Mouse (Mus musculus): Measurements from ENCODE around the gene Zbtb16.

The Zbtb16 gene

GRCm38 (mm10) chr9:48856240-48856639, 20.2 kb upstream of the Zbtb16 start:
- H3K4me1 ChIP-seq (replicated peaks; ENCODE audit: low read depth, low read length): peaks cover 13% of the 10 kb centered on the region
- H3K27me3 ChIP-seq (ENCODE audit: insufficient read depth, low read length): peaks cover 22% of the 10 kb centered on the region
- TF ChIP-seq NANOG (IDR thresholded peaks at IDR 0.05; ENCODE audit: borderline replicate concordance, low read length): no peak
- no peak overlapping the region for H3K4me3 ChIP-seq (replicated peaks; ENCODE audit: low read length)
- no peaks in the 10 kb centered on the region for H3K36me3 ChIP-seq (ENCODE audit: insufficient read depth, low read length)
- no peaks in the 10 kb centered on the region for H3K9me3 ChIP-seq (ENCODE audit: low read length)

GRCm38 (mm10) chr9:48849531-48849930, 13.5 kb upstream of the Zbtb16 start:
- Histone ChIP-seq H3K4me3 (replicated peaks; ENCODE audit: low read length) (no peak overlapping the region), H3K9me3 (ENCODE audit: low read length) (no peaks in the 10 kb centered on the region), H3K4me1 (replicated peaks; ENCODE audit: low read depth, low read length) (peaks cover 10% of the 10 kb centered on the region), H3K36me3 (ENCODE audit: insufficient read depth, low read length) (no peaks in the 10 kb centered on the region), H3K27me3 (ENCODE audit: insufficient read depth, low read length) (peaks cover 17% of the 10 kb centered on the region)
- no peak for TF ChIP-seq CTCF (conservative IDR thresholded peaks at IDR 0.05; ENCODE audit: low read length)
- no peak for TF ChIP-seq NANOG (IDR thresholded peaks at IDR 0.05; ENCODE audit: borderline replicate concordance, low read length)
- no peak for TF ChIP-seq POU5F1 (IDR thresholded peaks at IDR 0.05; ENCODE audit: borderline replicate concordance, low read length)

- Histone ChIP-seq H3K4me3 (replicated peaks; ENCODE audit: low read length) (no peak overlapping the region), H3K27me3 (ENCODE audit: insufficient read depth, low read length) (peaks cover 72% of the 10 kb centered on the region), H3K9me3 (ENCODE audit: low read length) (no peaks in the 10 kb centered on the region), H3K36me3 (ENCODE audit: insufficient read depth, low read length) (no peaks in the 10 kb centered on the region), H3K4me1 (replicated peaks; ENCODE audit: low read depth, low read length) (peaks cover 38% of the 10 kb centered on the region)
- peak; percentile 98 for TF ChIP-seq NANOG (IDR thresholded peaks at IDR 0.05; ENCODE audit: borderline replicate concordance, low read length)
- no peak for TF ChIP-seq CTCF (conservative IDR thresholded peaks at IDR 0.05; ENCODE audit: low read length)
- TF ChIP-seq POU5F1 (IDR thresholded peaks at IDR 0.05; ENCODE audit: borderline replicate concordance, low read length): peak; percentile 70; the same call in 1 of the 2 replicates
These were observed 3.5 kb upstream of the Zbtb16 start for GRCm38 (mm10) chr9:48839568-48839967.

GRCm38 (mm10) chr9:48838346-48838745, 2.3 kb upstream of the Zbtb16 start:
- Histone ChIP-seq H3K9me3 (ENCODE audit: low read length) (no peaks in the 10 kb centered on the region), H3K27me3 (ENCODE audit: insufficient read depth, low read length) (peaks cover 80% of the 10 kb centered on the region), H3K4me3 (replicated peaks; ENCODE audit: low read length) (no peak overlapping the region), H3K36me3 (ENCODE audit: insufficient read depth, low read length) (no peaks in the 10 kb centered on the region), H3K4me1 (replicated peaks; ENCODE audit: low read depth, low read length) (peaks cover 43% of the 10 kb centered on the region)
- TF ChIP-seq CTCF (conservative IDR thresholded peaks at IDR 0.05; ENCODE audit: low read length) (no peak), POU5F1 (IDR thresholded peaks at IDR 0.05; ENCODE audit: borderline replicate concordance, low read length) (no peak), NANOG (IDR thresholded peaks at IDR 0.05; ENCODE audit: borderline replicate concordance, low read length) (no peak)

- Histone ChIP-seq H3K9me3 (ENCODE audit: low read length) (no peaks in the 10 kb centered on the region), H3K36me3 (ENCODE audit: insufficient read depth, low read length) (no peaks in the 10 kb centered on the region), H3K4me1 (replicated peaks; ENCODE audit: low read depth, low read length) (peaks cover 43% of the 10 kb centered on the region), H3K4me3 (replicated peaks; ENCODE audit: low read length) (peak overlapping the region; percentile 82), H3K27me3 (ENCODE audit: insufficient read depth, low read length) (peaks cover 86% of the 10 kb centered on the region)
- no peak for TF ChIP-seq CTCF (conservative IDR thresholded peaks at IDR 0.05; ENCODE audit: low read length)
- no peak for TF ChIP-seq POU5F1 (IDR thresholded peaks at IDR 0.05; ENCODE audit: borderline replicate concordance, low read length)
- no peak for TF ChIP-seq NANOG (IDR thresholded peaks at IDR 0.05; ENCODE audit: borderline replicate concordance, low read length)
These were observed 1.2 kb upstream of the Zbtb16 start for GRCm38 (mm10) chr9:48837181-48837580.

- Histone ChIP-seq H3K9me3 (ENCODE audit: low read length) (no peaks in the 10 kb centered on the region), H3K36me3 (ENCODE audit: insufficient read depth, low read length) (no peaks in the 10 kb centered on the region), H3K4me1 (replicated peaks; ENCODE audit: low read depth, low read length) (peaks cover 43% of the 10 kb centered on the region), H3K27me3 (ENCODE audit: insufficient read depth, low read length) (peaks cover 89% of the 10 kb centered on the region), H3K4me3 (replicated peaks; ENCODE audit: low read length) (peak overlapping the region; percentile 82)
- TF ChIP-seq NANOG (IDR thresholded peaks at IDR 0.05; ENCODE audit: borderline replicate concordance, low read length): no peak
- no peak for TF ChIP-seq CTCF (conservative IDR thresholded peaks at IDR 0.05; ENCODE audit: low read length)
- TF ChIP-seq POU5F1 (IDR thresholded peaks at IDR 0.05; ENCODE audit: borderline replicate concordance, low read length): no peak
These were observed 526 bp upstream of the Zbtb16 start for GRCm38 (mm10) chr9:48836566-48836930.

GRCm38 (mm10) chr9:48834541-48835411, 1.2 kb downstream of the Zbtb16 start:
- peaks cover 38% of the 10 kb centered on the region for H3K4me1 ChIP-seq (replicated peaks; ENCODE audit: low read depth, low read length)
- TF ChIP-seq POU5F1 (IDR thresholded peaks at IDR 0.05; ENCODE audit: borderline replicate concordance, low read length) (no peak), NANOG (IDR thresholded peaks at IDR 0.05; ENCODE audit: borderline replicate concordance, low read length) (no peak), CTCF (conservative IDR thresholded peaks at IDR 0.05; ENCODE audit: low read length) (no peak)
- H3K4me3 ChIP-seq (replicated peaks; ENCODE audit: low read length): peak overlapping the region; percentile 82
- peaks cover 91% of the 10 kb centered on the region for H3K27me3 ChIP-seq (ENCODE audit: insufficient read depth, low read length)
- no peaks in the 10 kb centered on the region for H3K9me3 ChIP-seq (ENCODE audit: low read length)
- H3K36me3 ChIP-seq (ENCODE audit: insufficient read depth, low read length): no peaks in the 10 kb centered on the region

GRCm38 (mm10) chr9:48834006-48834405, 2.0 kb downstream of the Zbtb16 start:
- Histone ChIP-seq H3K36me3 (ENCODE audit: insufficient read depth, low read length) (no peaks in the 10 kb centered on the region), H3K9me3 (ENCODE audit: low read length) (no peaks in the 10 kb centered on the region), H3K4me1 (replicated peaks; ENCODE audit: low read depth, low read length) (peaks cover 36% of the 10 kb centered on the region), H3K4me3 (replicated peaks; ENCODE audit: low read length) (peak overlapping the region; percentile 82; the same call in 1 of the 2 replicates), H3K27me3 (ENCODE audit: insufficient read depth, low read length) (peaks cover 88% of the 10 kb centered on the region)
- no peak for TF ChIP-seq CTCF (conservative IDR thresholded peaks at IDR 0.05; ENCODE audit: low read length)
- TF ChIP-seq NANOG (IDR thresholded peaks at IDR 0.05; ENCODE audit: borderline replicate concordance, low read length): no peak
- TF ChIP-seq POU5F1 (IDR thresholded peaks at IDR 0.05; ENCODE audit: borderline replicate concordance, low read length): no peak
